Mouse (Mus musculus) brown adipose tissue, adult 24 weeks (tissue): ENCODE data around the gene Lmbr1. TPM values are rescaled to one million over a fixed set of nuclear protein-coding genes. Genes with fewer than 3 reads are reported as not detected.

ENCODE experiments used
- H3K27ac ChIP-seq: fragments of 200-500 bp; replicated peaks from 2 replicates; pipeline ENCODE4 v1.5.1; 2012; ENCODE audit warnings: low read depth, mild to moderate bottlenecking, low read length
- H3K4me1 ChIP-seq: fragments of 200-500 bp; 2 replicates; pipeline ENCODE4 v1.6.1; 2012; ENCODE audit warnings: low read length, mixed read lengths; ENCODE audit not compliant: control insufficient read depth, insufficient read depth, insufficient read length
- H3K4me3 ChIP-seq: fragments of 200-500 bp; 2 replicates; pipeline ENCODE4 v1.5.1; 2012; ENCODE audit warnings: low read depth, mild to moderate bottlenecking, low read length, moderate library complexity; ENCODE audit not compliant: insufficient read depth
- polyA plus RNA-seq: library from polyadenylated mRNA; stranded (reverse); fragments of >200 nt; gene quantifications from 2 replicates; pipeline ENCODE4 v1.2.4, GENCODE M21; 2012; ENCODE audit not compliant: missing spikeins, insufficient read depth, insufficient read length

Gene Lmbr1
- polyA plus RNA-seq, 1 experiment = 5.7 TPM

DNA sequence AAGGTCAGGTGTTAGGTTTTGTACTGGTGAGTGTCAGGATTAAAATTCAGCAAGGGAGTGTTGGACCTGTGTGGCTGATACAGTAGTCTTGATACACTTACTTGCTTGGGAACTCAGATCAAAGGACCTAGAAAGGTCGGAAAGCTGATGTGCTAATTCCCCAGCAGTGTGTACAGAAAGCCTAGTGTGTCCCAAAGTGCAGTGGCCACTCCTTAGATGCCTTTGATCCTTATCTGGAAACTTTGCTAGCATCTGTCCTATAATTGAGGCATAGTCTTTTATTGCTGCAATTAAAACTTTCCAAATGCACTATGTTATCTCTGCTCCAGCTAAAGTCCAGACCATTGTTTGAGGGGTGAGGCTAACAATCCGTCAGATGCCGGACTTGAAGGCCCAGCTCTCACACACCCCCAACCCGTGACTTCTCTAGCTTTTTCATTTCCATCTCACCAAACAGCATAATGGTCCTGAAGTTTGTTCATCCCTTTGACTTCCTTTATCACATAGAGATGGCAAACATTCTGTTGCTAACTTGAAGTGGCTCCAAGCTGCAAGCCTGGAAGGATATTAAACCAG lies 166.1 kb downstream of the Lmbr1 start:
- H3K4me1 ChIP-seq = no peaks in the 10 kb centered on the region

DNA sequence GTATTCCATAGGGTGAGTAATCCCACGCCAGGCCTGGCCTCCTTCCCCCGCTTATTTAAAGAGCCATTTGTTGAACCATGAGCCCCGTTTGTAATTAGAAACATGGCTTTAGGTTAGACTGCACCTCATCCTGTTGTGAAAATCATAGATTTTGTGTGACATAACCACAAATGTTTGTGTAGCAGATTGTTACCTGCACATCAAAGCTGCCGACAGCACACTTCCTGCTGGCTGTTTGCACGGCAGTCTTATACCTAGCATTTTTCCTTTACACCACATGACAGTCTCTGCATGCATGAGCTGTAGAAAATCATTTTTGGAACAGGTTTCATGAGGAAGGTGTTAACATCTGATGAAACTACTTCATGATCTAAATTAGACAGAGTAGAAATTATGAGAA lies 172.5 kb downstream of the Lmbr1 start:
- H3K4me3 ChIP-seq = no peak overlapping the region
- H3K4me1 ChIP-seq = no peaks in the 10 kb centered on the region
- H3K27ac ChIP-seq = no peak overlapping the region

More for the DNA sequence above, 166.1 kb downstream of the Lmbr1 start:
- Histone ChIP-seq H3K4me3 (no peak overlapping the region), H3K27ac (no peak overlapping the region)

DNA sequence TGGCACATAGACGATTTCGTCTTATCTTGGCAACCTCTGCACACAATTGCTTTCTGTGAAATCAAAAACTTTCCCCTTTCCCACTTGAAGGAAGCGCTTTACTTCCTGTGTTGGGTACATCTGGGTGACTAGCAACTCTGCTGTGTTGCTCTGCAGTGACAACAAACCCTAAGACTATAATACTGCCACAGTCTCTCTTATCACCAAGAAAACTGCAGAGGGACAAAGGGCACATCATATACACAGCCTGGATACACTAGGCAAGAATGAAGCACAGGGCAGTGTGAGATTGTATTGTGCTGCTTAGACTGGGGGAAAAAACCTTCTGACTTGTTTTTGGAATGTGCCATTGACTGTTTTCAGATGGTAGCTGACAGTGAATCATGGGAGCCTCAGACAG lies 178.3 kb downstream of the Lmbr1 start:
- no peaks in the 10 kb centered on the region for H3K4me1 ChIP-seq
- no peak overlapping the region for H3K27ac ChIP-seq
- no peak overlapping the region for H3K4me3 ChIP-seq

DNA sequence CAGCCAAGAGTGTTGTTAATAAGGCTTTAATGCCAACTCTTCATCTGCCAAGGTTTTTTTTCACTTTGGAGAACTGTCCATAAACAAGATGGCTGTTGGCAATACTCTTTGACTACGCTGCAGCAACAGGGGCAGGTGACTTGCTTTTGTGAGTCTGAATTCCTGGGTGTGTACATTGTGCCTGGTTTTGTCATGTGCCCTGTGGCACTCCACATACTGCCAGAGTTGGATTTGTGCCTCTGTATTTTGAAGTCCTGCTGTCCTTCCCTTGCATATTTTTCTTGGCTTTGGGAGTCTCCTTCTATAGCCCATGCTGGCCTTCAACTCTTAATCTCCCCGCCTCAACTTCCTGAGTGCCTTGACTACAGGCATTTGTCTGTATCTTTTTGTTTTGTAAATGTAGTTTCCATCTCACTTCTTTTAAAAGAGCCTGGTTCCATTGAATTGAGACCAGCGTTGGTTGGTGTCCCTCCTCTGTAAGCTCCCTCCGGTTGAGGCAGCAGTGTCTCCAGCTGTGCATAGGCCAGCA lies 179.2 kb downstream of the Lmbr1 start:
- Histone ChIP-seq H3K4me3 (no peak overlapping the region), H3K4me1 (no peaks in the 10 kb centered on the region), H3K27ac (no peak overlapping the region)

DNA sequence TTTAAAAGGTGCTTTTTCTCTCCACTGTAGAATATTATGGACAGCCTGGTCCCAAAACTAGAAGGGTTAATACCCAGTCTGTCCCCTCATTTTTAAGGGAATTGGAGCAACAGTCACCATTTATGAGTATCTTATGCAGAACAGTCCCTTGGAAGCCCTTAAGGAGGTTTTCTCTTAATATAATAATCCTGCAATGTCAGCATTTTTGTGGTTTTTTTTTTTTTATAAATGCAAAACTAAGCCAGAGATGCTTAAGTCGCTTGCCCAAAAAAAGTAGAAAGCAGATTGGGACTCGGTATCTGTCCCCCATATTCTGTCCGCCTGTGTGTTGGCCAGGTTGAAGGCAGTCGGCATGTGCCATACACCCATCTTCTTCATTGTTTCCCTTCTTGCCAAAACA lies 181.0 kb downstream of the Lmbr1 start:
- H3K4me1 ChIP-seq = no peaks in the 10 kb centered on the region
- no peak overlapping the region for H3K4me3 ChIP-seq
- no peak overlapping the region for H3K27ac ChIP-seq

DNA sequence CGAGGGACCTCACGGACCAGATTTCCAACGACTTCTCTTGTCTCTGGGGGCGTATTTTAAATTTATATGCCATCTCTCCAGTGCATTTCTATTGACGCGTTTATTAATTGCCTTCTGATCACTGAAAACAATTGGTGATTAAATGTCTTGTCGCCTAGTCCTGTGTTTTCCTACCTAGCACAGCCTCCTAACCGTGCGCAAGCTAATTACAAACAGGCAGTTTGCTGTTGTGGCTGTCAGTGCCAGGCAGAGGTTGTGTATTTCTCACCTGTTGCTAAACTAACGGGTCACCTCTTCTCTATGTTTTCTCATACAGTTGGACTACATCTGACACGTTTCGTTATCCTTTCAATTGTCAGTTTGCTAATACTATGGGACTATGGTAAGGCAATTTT lies 181.9 kb downstream of the Lmbr1 start:
- H3K27ac ChIP-seq = no peak overlapping the region
- H3K4me1 ChIP-seq = no peaks in the 10 kb centered on the region
- H3K4me3 ChIP-seq = peak overlapping the region; percentile 63

DNA sequence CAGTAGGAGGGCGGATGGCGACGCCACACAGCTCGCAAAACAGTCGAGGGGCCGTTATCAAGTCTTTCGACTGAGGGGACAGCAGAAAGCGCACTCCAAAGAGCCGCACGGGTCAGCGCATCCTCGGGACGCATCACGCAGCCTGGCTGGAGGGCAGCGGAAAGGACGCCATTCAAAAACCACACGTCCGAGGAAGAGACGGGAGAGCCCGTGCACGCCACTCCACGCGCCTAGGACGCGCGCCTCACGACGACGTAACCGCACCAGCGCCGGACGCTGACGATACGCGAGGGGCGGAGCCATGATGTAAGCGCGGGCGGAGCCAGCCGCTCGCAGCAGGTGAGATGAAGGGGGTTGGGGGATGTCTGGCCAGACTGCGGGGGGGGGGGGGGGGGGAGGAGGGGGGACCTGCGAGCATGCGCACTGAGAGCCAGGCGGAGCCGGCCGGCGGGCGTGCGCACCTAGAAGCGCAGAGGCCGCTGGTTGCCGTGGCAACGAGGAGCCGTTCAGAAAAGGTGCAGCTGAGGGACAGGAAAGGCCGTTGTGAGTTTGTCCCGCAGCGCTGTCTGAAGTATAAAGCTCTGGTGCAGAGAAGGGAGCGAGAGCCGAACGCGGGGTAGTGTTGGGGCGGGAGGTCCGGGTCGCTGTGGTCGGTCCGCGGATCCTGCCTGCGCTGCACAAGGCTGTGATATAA lies 182.5 kb downstream of the Lmbr1 start, which contains the start of gene Rnf32:
Rnf32 (plus strand) TSS at position 423 of the 694 bp plus-strand sequence.
- Histone ChIP-seq H3K4me3 (peak within 1 kb of the TSS; percentile 63), H3K27ac (no peak within 1 kb of the TSS), H3K4me1 (no peaks in the 10 kb centered on the region)

DNA sequence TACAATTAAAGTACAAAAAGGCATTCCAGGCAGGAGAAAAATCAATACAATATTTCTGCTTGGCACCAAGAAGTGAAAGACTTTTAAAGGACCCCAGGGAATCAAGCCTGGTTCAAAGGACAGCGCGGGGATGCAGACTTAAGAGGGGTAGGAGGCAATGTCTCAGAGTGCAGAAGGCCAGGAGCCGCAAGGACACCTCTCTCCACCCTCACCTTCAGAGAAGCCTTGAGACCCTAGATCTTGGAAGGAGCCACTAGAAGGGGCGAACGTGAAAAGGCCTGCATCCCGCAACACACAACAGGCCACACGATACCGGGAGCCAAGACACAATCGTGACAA lies 183.0 kb downstream of the Lmbr1 start:
- no peaks in the 10 kb centered on the region for H3K4me1 ChIP-seq
- peak overlapping the region; percentile 52 for H3K4me3 ChIP-seq
- H3K27ac ChIP-seq = no peak overlapping the region

DNA sequence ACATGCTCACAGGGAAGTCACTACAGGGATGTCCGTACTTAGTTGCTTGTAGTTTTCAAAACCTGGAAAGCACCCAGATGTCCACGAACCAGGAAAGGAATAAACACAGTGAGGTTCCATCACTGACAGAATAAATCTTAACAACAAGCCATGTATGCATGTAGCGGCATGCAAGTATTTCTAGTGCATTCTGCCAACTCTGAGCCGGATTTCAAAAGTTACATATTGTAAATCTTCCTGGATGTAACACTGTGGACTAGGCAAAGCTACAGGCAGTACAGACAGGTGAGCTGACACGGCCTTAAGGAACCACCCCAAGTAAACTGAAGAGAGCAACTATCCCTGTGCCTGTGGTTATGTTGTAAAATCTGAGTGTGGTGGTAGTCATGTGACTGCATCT lies 191.4 kb downstream of the Lmbr1 start:
- H3K27ac ChIP-seq = no peak overlapping the region
- H3K4me3 ChIP-seq = no peak overlapping the region
- H3K4me1 ChIP-seq = no peaks in the 10 kb centered on the region

Other genes starting within 250 kb of the Lmbr1 start
- gene Rnf32, start 182.4 kb downstream of the Lmbr1 start, polyA plus RNA-seq = not detected in 2 replicates
- gene Nom1, start 56.3 kb upstream of the Lmbr1 start, polyA plus RNA-seq = 4.0 and 11.7 TPM in 2 replicates
- not detected in 2 replicates for gene Mnx1, start 100.1 kb upstream of the Lmbr1 start, polyA plus RNA-seq
- gene Ube3c, start 190.9 kb upstream of the Lmbr1 start, polyA plus RNA-seq = 18.5 and 22.0 TPM in 2 replicates